Mouse (Mus musculus) testis, postnatal 14 days (tissue): ENCODE data around the gene Olfr839-ps1.

Source experiments
- DNase-seq: peaks from one replicate; pipeline ENCODE4 v3.0.0; 2021; ENCODE audit warnings: low spot score

The Olfr839-ps1 gene

DNA sequence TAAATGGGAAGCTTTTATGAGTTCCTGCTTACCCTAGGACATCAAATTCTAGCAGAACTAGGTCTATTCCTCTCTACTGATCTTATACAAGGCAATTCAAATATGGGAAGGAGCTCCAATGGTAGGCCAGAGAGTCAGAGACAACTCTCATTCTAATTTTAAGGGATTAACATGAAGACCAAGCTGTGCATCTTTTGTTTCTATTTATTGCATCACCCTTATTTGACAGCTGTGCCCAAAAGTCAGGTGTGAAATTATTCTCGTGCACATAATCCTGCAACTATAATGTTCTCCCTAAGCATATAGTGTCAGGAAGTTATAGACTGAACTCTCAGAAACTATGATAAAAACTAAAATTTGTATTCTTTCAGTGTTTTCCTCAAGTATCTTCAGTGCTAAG is at the start of gene Olfr839-ps1:
TSS of gene Olfr839-ps1 (minus strand) at position 101 of the 400 bp plus-strand sequence.
- no peak for DNase-seq

DNA sequence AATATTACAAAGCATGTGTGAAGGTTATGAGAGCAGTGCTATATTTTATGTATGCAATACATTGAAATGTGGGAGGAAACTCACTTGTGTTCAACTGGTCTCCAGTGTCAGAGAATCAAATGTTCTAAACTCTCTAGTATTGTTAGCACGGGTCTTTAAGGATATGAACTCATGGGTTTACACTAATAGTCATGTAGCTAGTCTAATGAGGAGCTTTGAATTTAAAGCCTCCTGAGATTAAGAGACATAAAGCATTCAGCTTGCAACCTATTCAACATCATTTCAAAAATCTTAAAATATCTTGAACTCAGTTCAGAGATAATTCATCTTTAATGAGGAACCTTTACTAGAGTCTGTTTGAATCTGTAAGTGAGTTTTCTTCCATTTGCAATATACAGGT is 41.1 kb downstream of the Olfr839-ps1 start, which contains the start of gene Olfr837:
TSS of gene Olfr837 (plus strand) at position 301 of the 400 bp plus-strand sequence.
- no peak for DNase-seq

DNA sequence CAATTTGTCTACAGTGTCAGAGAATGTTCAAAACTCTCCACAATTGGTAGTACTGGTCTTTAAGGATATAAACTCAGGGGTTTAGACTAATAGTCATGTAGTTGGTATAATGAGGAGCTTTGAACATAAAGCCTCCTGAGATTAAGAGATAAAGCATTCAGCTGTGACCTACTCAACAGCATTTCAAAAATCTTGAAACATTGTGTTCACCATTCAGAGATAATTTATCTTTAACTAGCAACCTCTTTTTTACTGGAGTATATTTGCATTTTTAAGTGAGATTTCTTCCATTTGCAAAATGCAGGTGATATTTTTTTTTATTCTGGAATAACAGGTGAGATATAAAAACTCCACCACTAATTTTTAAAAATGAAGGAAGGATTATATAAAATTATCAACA is 57.0 kb downstream of the Olfr839-ps1 start, which contains the start of gene Olfr836:
TSS of gene Olfr836 (plus strand) at position 301 of the 400 bp plus-strand sequence.
- no peak for DNase-seq
